In the genomic region with DNA sequence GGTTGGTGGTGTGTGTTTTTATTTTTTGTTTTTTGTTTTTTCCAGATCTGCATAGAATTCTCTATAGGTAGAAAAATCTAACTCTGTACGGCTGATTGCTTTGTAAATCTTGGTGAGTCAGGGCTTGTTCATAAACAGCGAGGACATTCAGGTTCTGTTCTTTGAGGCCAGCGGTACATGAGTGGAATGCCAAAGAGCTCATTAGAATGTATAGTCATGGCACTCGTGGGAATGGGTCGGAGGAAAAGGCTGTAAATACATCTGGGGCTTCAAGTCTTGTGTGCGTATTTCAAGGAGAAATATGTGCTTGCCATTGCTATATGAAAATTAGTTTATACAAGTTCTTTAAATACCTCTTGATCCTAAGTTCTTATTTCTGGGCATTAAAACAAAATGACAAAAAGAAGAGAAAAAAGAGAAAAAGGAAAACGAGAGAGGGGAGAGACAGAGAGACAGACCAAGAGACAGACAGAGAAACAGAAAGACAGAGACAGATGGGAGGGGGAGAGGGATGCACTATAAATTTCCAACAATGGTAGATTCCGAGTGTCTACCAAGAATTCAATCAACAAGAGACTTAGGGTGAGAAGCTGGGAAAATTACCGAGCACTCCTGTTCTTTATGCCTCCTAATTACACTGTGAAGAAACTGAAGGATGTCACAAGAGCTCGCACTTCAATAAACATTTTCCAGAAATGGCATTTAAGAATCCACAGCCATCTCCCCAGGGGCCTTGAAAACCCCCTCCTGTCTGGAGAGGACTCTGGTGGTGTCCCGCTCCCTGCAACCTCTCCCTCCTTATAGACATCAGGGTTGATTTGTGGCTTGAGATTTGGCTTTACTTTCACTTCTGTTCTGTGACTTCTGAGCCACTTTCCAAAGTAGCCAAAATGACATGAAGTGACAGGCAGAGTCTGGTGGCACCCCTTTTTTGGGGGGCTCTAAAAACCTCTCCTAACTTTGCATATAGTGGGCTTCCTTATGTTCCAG, we compare ENCODE assay signal across 12 mouse cellular contexts.
DNase-seq lines count a peak whose midpoint lies in the region; ATAC-seq and TF ChIP-seq lines count a peak whose summit lies in the region.
"Had no signal": no experiment of that assay in that cellular context is flagged by ENCODE, and none has a peak within 500 bp of the region (broad histone marks: within the 10 kb centered on the region; RNA-seq: fewer than 3 reads in every experiment).

No protein-coding gene starts in this region.

- no peak overlapping the region for H3K4me2 ChIP-seq in lung, postnatal 0 days (replicated peaks; ENCODE audit: low read depth, low read length)
- peak overlapping the region; percentile 30 for H3K4me2 ChIP-seq in forebrain, embryonic 13.5 days
- peak overlapping the region; percentile 25 for H3K4me2 ChIP-seq in neural tube, embryonic 15.5 days
- H3K4me2 ChIP-seq: embryonic facial prominence, embryonic 12.5 days had no signal

- 0 out of 2 replicates have a peak, but pooled peaks have one; percentile 11 for ATAC-seq in lung, postnatal 0 days
- peak; percentile 85 for ATAC-seq in forebrain, embryonic 13.5 days
- peak; percentile 55; the same call in 1 of the 2 replicates for ATAC-seq in megakaryocyte progenitor cell, adult 5-6 weeks (replicated peaks; ENCODE audit: poor library complexity)
- ATAC-seq in neural tube, embryonic 15.5 days (ENCODE audit: low FRiP score) = peak; percentile 86; the same call in 1 of the 2 replicates

- no peak for DNase-seq in lung, postnatal 0 days (ENCODE audit: low spot score)
- DNase-seq in lung, adult 2 months = no peak
- no peak for DNase-seq in cerebellum, adult 2 months
- no peak for DNase-seq in heart, adult 18-20 months
- no peak for DNase-seq in ovary, postnatal 10 days (ENCODE audit: low spot score)
- DNase-seq: left cerebral cortex, postnatal 4 days; spleen, adult 18-20 months; thymus, adult 2 months had no signal

- H3K9ac ChIP-seq in lung, postnatal 0 days (replicated peaks; ENCODE audit: low read depth) = no peak overlapping the region
- H3K9ac ChIP-seq in forebrain, embryonic 13.5 days = no peak overlapping the region
- no peak overlapping the region for H3K9ac ChIP-seq in neural tube, embryonic 15.5 days (replicated peaks)
- H3K9ac ChIP-seq: embryonic facial prominence, embryonic 12.5 days had no signal

- 58% methylated on average over 11 of the region's 11 CpGs for WGBS in lung, postnatal 0 days
- WGBS in lung, adult 2 months = 59% methylated on average over 11 of the region's 11 CpGs
- WGBS in forebrain, embryonic 13.5 days = 24% methylated on average over 11 of the region's 11 CpGs
- 12% methylated on average over 11 of the region's 11 CpGs for WGBS in neural tube, embryonic 15.5 days
- WGBS in cerebellum, adult 2 months = 76% methylated on average over 11 of the region's 11 CpGs

- no peaks in the 10 kb centered on the region for H3K9me3 ChIP-seq in lung, postnatal 0 days (ENCODE audit: low read length)
- no peaks in the 10 kb centered on the region for H3K9me3 ChIP-seq in forebrain, embryonic 13.5 days (replicated peaks)
- H3K9me3 ChIP-seq in neural tube, embryonic 15.5 days (replicated peaks) = no peaks in the 10 kb centered on the region
- H3K9me3 ChIP-seq: embryonic facial prominence, embryonic 12.5 days had no signal

- TF ChIP-seq POLR2A in lung, adult 2 months (IDR thresholded peaks at IDR 0.05; ENCODE audit: borderline replicate concordance, extremely low read depth, low read depth, low read length) = no peak
- no peak for TF ChIP-seq POLR2A in cerebellum, adult 2 months (IDR thresholded peaks at IDR 0.05; ENCODE audit: borderline replicate concordance, insufficient read depth, low read length)

- H3K36me3 ChIP-seq in lung, postnatal 0 days (ENCODE audit: insufficient read depth, low read length) = no peaks in the 10 kb centered on the region
- H3K36me3 ChIP-seq in forebrain, embryonic 13.5 days (ENCODE audit: poor library complexity, severe bottlenecking) = no peaks in the 10 kb centered on the region
- no peaks in the 10 kb centered on the region for H3K36me3 ChIP-seq in neural tube, embryonic 15.5 days
- H3K36me3 ChIP-seq: embryonic facial prominence, embryonic 12.5 days had no signal

- no peaks in the 10 kb centered on the region for H3K27me3 ChIP-seq in lung, postnatal 0 days (replicated peaks; ENCODE audit: insufficient read depth, low read length)
- no peaks in the 10 kb centered on the region for H3K27me3 ChIP-seq in forebrain, embryonic 13.5 days
- no peaks in the 10 kb centered on the region for H3K27me3 ChIP-seq in neural tube, embryonic 15.5 days (replicated peaks)
- H3K27me3 ChIP-seq in cerebellum, adult 2 months (ENCODE audit: control insufficient read depth, insufficient read depth, low read length) = no peaks in the 10 kb centered on the region
- H3K27me3 ChIP-seq: embryonic facial prominence, embryonic 12.5 days had no signal

- H3K27ac ChIP-seq in lung, postnatal 0 days (ENCODE audit: low read length) = peak overlapping the region; percentile 7; the same call in 1 of the 2 replicates
- H3K27ac ChIP-seq in forebrain, embryonic 13.5 days = peak overlapping the region; percentile 83
- H3K27ac ChIP-seq in neural tube, embryonic 15.5 days (replicated peaks) = peak overlapping the region; percentile 82
- no peak overlapping the region for H3K27ac ChIP-seq in cerebellum, adult 2 months (ENCODE audit: insufficient read depth, low read length)
- H3K27ac ChIP-seq: embryonic facial prominence, embryonic 12.5 days had no signal

- 0 out of 2 replicates have a peak, but pooled peaks have one; percentile 23 for TF ChIP-seq EP300 in lung, postnatal 0 days (IDR thresholded peaks at IDR 0.05)

- H3K4me3 ChIP-seq in lung, postnatal 0 days (ENCODE audit: low read depth, low read length) = no peak overlapping the region
- no peak overlapping the region for H3K4me3 ChIP-seq in lung, adult 2 months (replicated peaks; ENCODE audit: extremely low read depth, low read depth, low read length)
- no peak overlapping the region for H3K4me3 ChIP-seq in forebrain, embryonic 13.5 days
- H3K4me3 ChIP-seq in neural tube, embryonic 15.5 days (replicated peaks) = no peak overlapping the region
- H3K4me3 ChIP-seq in cerebellum, adult 2 months (replicated peaks; ENCODE audit: insufficient read depth, low read depth, low read length) = no peak overlapping the region
- H3K4me3 ChIP-seq: embryonic facial prominence, embryonic 12.5 days had no signal

- H3K4me1 ChIP-seq in lung, postnatal 0 days (ENCODE audit: insufficient read depth, low read depth, low read length) = peaks cover 10% of the 10 kb centered on the region; the same call in 1 of the 2 replicates
- peaks cover 16% of the 10 kb centered on the region for H3K4me1 ChIP-seq in lung, adult 2 months (ENCODE audit: control insufficient read depth, insufficient read depth, low read length)
- H3K4me1 ChIP-seq in forebrain, embryonic 13.5 days = peaks cover 40% of the 10 kb centered on the region
- peaks cover 35% of the 10 kb centered on the region for H3K4me1 ChIP-seq in neural tube, embryonic 15.5 days
- peaks cover 11% of the 10 kb centered on the region for H3K4me1 ChIP-seq in cerebellum, adult 2 months (ENCODE audit: control insufficient read depth, insufficient read depth, low read length)

- TF ChIP-seq CTCF in lung, postnatal 0 days (IDR thresholded peaks at IDR 0.05) = no peak
- no peak for TF ChIP-seq CTCF in lung, adult 2 months (IDR thresholded peaks at IDR 0.05; ENCODE audit: insufficient read depth, low read length)
- TF ChIP-seq CTCF in cerebellum, adult 2 months (IDR thresholded peaks at IDR 0.05; ENCODE audit: borderline replicate concordance, insufficient read depth, low read depth, low read length) = no peak

Comparison
In these comparisons a context has a peak if more than half of its experiments do, and no peak if none do; other contexts are left out.
1. ATAC-seq: peak in every context shown above with its lines; median percentile 86 in neural tube, embryonic 15.5 days; 85 in forebrain, embryonic 13.5 days; 55 in megakaryocyte progenitor cell, adult 5-6 weeks; 11 in lung, postnatal 0 days.